Mouse (Mus musculus): Measurements from ENCODE around the gene Zc3h7b. TPM values are rescaled to one million over a fixed set of nuclear protein-coding genes. Genes with fewer than 3 reads are reported as not detected.

Zc3h7b gene
- total and polyA plus RNA-seq, 3 experiments: 18.2 to 108 (median 41.5) TPM

DNA sequence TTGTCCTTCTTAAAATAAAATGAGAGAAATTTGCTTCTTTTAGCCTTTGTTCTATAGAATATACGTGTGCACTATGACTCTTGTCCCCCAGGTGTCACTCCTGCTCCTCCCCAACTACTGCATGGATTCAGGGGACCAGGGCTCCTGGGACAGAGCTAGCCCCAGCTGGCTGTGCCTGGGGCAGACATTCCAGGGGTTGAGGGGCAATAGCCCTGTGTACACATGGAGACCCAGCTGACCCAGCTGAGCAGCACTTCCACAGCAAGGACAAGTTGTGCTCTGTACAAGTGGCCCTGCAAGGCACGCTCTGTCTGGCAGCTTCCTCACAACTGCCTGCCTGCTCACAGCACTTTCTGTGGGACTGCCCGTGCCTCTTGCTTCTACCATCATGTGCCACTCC lies 51.4 kb downstream of the Zc3h7b start:
- peak; percentile 41 for DNase-seq (ENCODE audit: low read depth, low spot score)
- no peak overlapping the region for H3K27ac ChIP-seq (ENCODE audit: control insufficient read depth, low read depth, low read length)
- TF ChIP-seq MYB (IDR thresholded peaks at IDR 0.05; ENCODE audit: low read depth, low read length) (no peak), ZC3H11A (IDR thresholded peaks at IDR 0.05; ENCODE audit: low read depth, low read length) (peak; percentile 31; the same call in 1 of the 2 replicates), ZKSCAN1 (IDR thresholded peaks at IDR 0.05; ENCODE audit: low read depth, low read length) (no peak), GABPA (IDR thresholded peaks at IDR 0.05; ENCODE audit: low read depth, low read length) (no peak), CTCF (IDR thresholded peaks at IDR 0.05 in 2 of 3, conservative IDR thresholded peaks at IDR 0.05 in 1 of 3; ENCODE audit: control insufficient read depth in 1 of 3, insufficient read depth in 1 of 3, low read depth in 2 of 3, low read length in 3 of 3, poor library complexity in 1 of 3, severe bottlenecking in 1 of 3) (peak; percentile 42 to 57 (median 44)), TCF12 (IDR thresholded peaks at IDR 0.05; ENCODE audit: low read depth, low read length) (no peak), USF2 (IDR thresholded peaks at IDR 0.05; ENCODE audit: borderline replicate concordance in 1 of 2, insufficient read depth in 1 of 2, low read depth in 1 of 2, low read length in 2 of 2) (no peak), RCOR1 (IDR thresholded peaks at IDR 0.05; ENCODE audit: low read depth, low read length) (no peak), HCFC1 (IDR thresholded peaks at IDR 0.05; ENCODE audit: low read depth, low read length) (no peak), E2F4 (IDR thresholded peaks at IDR 0.05; ENCODE audit: borderline replicate concordance, low read depth, low read length) (no peak), NELFE (IDR thresholded peaks at IDR 0.05; ENCODE audit: low read depth, low read length) (no peak), RAD21 (IDR thresholded peaks at IDR 0.05; ENCODE audit: low read depth, low read length) (peak; percentile 69), ZMIZ1 (IDR thresholded peaks at IDR 0.05; ENCODE audit: low read depth, low read length) (no peak), BHLHE40 (IDR thresholded peaks at IDR 0.05; ENCODE audit: borderline replicate concordance, low read depth, low read length) (no peak), JUND (IDR thresholded peaks at IDR 0.05; ENCODE audit: low read depth, low read length) (no peak), ELF1 (IDR thresholded peaks at IDR 0.05; ENCODE audit: low read depth, low read length) (no peak), UBTF (IDR thresholded peaks at IDR 0.05; ENCODE audit: borderline replicate concordance, insufficient read depth, low read depth, low read length) (no peak), USF1 (IDR thresholded peaks at IDR 0.05; ENCODE audit: low read depth, low read length) (no peak), SMC3 (IDR thresholded peaks at IDR 0.05; ENCODE audit: low read depth, low read length) (peak; percentile 65), MXI1 (IDR thresholded peaks at IDR 0.05; ENCODE audit: low read depth, low read length) (no peak), MAX (IDR thresholded peaks at IDR 0.05; ENCODE audit: low read length) (no peak)
- H3K4me3 ChIP-seq (ENCODE audit: control insufficient read depth in 1 of 2, insufficient read depth in 1 of 2, low read depth in 2 of 2, low read length in 2 of 2): no peak overlapping the region
- H3K27me3 ChIP-seq (ENCODE audit: control insufficient read depth in 1 of 2, insufficient read depth in 2 of 2, low read length in 2 of 2): no peaks in the 10 kb centered on the region
- peaks cover 0 to 4% of the 10 kb centered on the region in 2 experiments; a peak in 2 of 4 replicates for H3K36me3 ChIP-seq (ENCODE audit: control insufficient read depth in 1 of 2, insufficient read depth in 2 of 2, low read length in 2 of 2)
- H3K9me3 ChIP-seq (replicated peaks; ENCODE audit: insufficient read depth, low read length): no peaks in the 10 kb centered on the region
- no peaks in the 10 kb centered on the region for H3K79me2 ChIP-seq (ENCODE audit: control insufficient read depth, insufficient read depth, low read length, poor library complexity)
- no peak overlapping the region for H3K9ac ChIP-seq (ENCODE audit: control insufficient read depth, low read depth, low read length, poor library complexity, severe bottlenecking)
- peaks cover 0 to 3% of the 10 kb centered on the region in 2 experiments; a peak in 3 of 4 replicates for H3K4me1 ChIP-seq (ENCODE audit: control insufficient read depth in 1 of 2, insufficient read depth in 2 of 2, low read length in 2 of 2)

GRCm38 (mm10) chr15:81797861-81798260 lies 53.0 kb downstream of the Zc3h7b start:
- Histone ChIP-seq H3K36me3 (ENCODE audit: control insufficient read depth in 1 of 2, insufficient read depth in 2 of 2, low read length in 2 of 2) (peaks cover 0 to 8% of the 10 kb centered on the region in 2 experiments; a peak in 2 of 4 replicates), H3K27ac (ENCODE audit: control insufficient read depth, low read depth, low read length) (no peak overlapping the region), H3K9me3 (replicated peaks; ENCODE audit: insufficient read depth, low read length) (no peaks in the 10 kb centered on the region), H3K9ac (ENCODE audit: control insufficient read depth, low read depth, low read length, poor library complexity, severe bottlenecking) (no peak overlapping the region), H3K4me1 (ENCODE audit: control insufficient read depth in 1 of 2, insufficient read depth in 2 of 2, low read length in 2 of 2) (peaks cover 3 to 10% of the 10 kb centered on the region in 2 experiments), H3K79me2 (ENCODE audit: control insufficient read depth, insufficient read depth, low read length, poor library complexity) (no peaks in the 10 kb centered on the region; the same call in 1 of the 2 replicates), H3K27me3 (ENCODE audit: control insufficient read depth in 1 of 2, insufficient read depth in 2 of 2, low read length in 2 of 2) (no peaks in the 10 kb centered on the region), H3K4me3 (ENCODE audit: control insufficient read depth in 1 of 2, insufficient read depth in 1 of 2, low read depth in 2 of 2, low read length in 2 of 2) (no peak overlapping the region)
- DNase-seq (ENCODE audit: low read depth, low spot score): no peak
- TF ChIP-seq TBP (IDR thresholded peaks at IDR 0.05; ENCODE audit: low read depth, low read length) (no peak), TAL1 (IDR thresholded peaks at IDR 0.05; ENCODE audit: low read length) (no peak), KAT2A (conservative IDR thresholded peaks at IDR 0.05; ENCODE audit: low read depth, low read length) (no peak), POLR2AphosphoS5 (IDR thresholded peaks at IDR 0.05; ENCODE audit: borderline replicate concordance, low read depth, low read length) (no peak), MYC (IDR thresholded peaks at IDR 0.05; ENCODE audit: low read depth, low read length) (no peak), ZKSCAN1 (IDR thresholded peaks at IDR 0.05; ENCODE audit: low read depth, low read length) (no peak), USF1 (IDR thresholded peaks at IDR 0.05; ENCODE audit: low read depth, low read length) (no peak), JUND (IDR thresholded peaks at IDR 0.05; ENCODE audit: low read depth, low read length) (no peak)
